Mouse (Mus musculus) small intestine, adult 2 months (tissue): ENCODE measurements at regions not wholly inside any gene's neighbourhood (a gene's known extent, or its start where the extent isn't known, plus 50 kb on each side); places are given as distances from the start of the nearest gene placed in this dataset.

ENCODE experiments used
- CTCF ChIP-seq: fragments of 200-500 bp; IDR thresholded peaks from 2 replicates; pipeline ENCODE4 v1.5.1; 2012; ENCODE audit warnings: low read depth, mild to moderate bottlenecking, control low read depth, inconsistent platforms, low read length, moderate library complexity, mixed read lengths; ENCODE audit not compliant: insufficient replicate concordance, insufficient read length; ENCODE audit errors: extremely low read depth
- POLR2A ChIP-seq: fragments of 200-500 bp; IDR thresholded peaks from 2 replicates; pipeline ENCODE4 v1.6.1; 2012; ENCODE audit warnings: low read depth, mild to moderate bottlenecking, control low read depth, inconsistent platforms, low read length, moderate library complexity

- TF ChIP-seq POLR2A = no peak
- TF ChIP-seq CTCF = no peak
Measured at GRCm38 (mm10) chr2:45692819-45693218, 575.6 kb upstream of the Zeb2 start.
